Mouse (Mus musculus): ENCODE measurements around the gene Bace1.

The Bace1 gene

GRCm38 (mm10) chr9:45905196-45905595 is 66.8 kb downstream of the Bace1 start:
- DNase-seq (ENCODE audit: low spot score) = no peak

- no peak for DNase-seq (ENCODE audit: low spot score)
These were observed 67.4 kb downstream of the Bace1 start for GRCm38 (mm10) chr9:45905811-45906237.

- DNase-seq (ENCODE audit: low spot score) = peak; percentile 81
These were observed 68.1 kb downstream of the Bace1 start, which contains the start of the genes Pcsk7 and Rnf214 for GRCm38 (mm10) chr9:45906355-45907077. Gene Pcsk7, plus strand, starts transcription at chr9:45906497. Gene Rnf214, minus strand, starts transcription at chr9:45906911.

GRCm38 (mm10) chr9:45907078-45907428 is 68.7 kb downstream of the Bace1 start:
- DNase-seq (ENCODE audit: low spot score) = no peak

DNA sequence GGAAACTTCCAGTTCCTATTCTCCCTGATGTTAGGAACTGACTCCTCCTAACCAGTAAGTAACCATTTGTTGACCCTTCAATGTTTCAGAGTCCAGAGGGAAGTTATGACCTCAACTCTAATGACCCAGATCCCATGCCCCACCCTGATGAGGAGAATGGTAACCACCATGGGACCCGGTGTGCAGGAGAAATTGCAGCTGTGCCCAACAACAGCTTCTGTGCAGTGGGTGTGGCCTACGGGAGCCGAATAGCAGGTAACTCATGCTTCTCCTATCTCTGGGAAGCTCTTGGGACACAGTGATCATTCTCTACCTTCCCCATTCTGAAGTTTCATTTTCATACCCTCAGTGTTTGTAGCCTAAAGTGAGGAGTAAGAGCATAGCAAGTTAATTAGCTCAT is 72.6 kb downstream of the Bace1 start:
- DNase-seq (ENCODE audit: low spot score) = no peak

GRCm38 (mm10) chr9:45911673-45912072 is 73.3 kb downstream of the Bace1 start:
- DNase-seq (ENCODE audit: low spot score) = no peak

Data from urinary bladder, postnatal 10 days (tissue).